Comparison of ENCODE assay signal across 16 mouse cellular contexts in the genomic region with DNA sequence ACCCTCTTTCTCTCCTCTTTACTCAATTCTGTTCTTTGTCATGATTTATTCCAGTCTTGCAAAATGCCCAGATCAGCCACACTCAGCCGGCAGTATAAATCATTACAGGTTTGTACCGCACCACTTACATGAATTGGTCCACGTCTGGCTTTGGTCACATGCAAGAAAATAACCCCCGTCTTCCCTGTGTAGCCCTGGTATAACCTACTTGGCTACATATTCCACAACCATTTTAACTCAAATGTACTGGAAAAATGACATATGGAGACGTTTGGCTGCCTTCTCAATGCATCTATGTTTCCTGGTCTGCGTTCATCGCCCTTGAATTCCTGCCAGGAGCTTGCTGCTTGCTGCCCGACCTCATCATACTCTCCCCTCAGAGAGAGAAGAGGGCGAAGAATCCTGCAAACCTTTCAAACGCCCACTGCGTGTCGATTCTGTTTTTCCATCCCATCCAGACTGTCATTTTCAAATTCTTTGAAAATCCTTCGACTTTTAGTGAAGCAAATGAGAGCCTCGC. TPM values are rescaled to one million over a fixed set of nuclear protein-coding genes. Genes with fewer than 3 reads are reported as not detected.
DNase-seq lines count a peak whose midpoint lies in the region; ATAC-seq lines count a peak whose summit lies in the region.
"Had no signal": no experiment of that assay in that cellular context is flagged by ENCODE, and none has a peak within 500 bp of the region (broad histone marks: within the 10 kb centered on the region; RNA-seq: fewer than 3 reads in every experiment).

No protein-coding gene starts in this region.

- no peak for ATAC-seq in forebrain, embryonic 14.5 days
- no peak for ATAC-seq in forebrain, embryonic 11.5 days (replicated peaks; ENCODE audit: low FRiP score)
- ATAC-seq in midbrain, embryonic 13.5 days = no peak
- ATAC-seq in midbrain, embryonic 15.5 days (replicated peaks) = no peak
- ATAC-seq in hindbrain, embryonic 16.5 days = no peak
- ATAC-seq in activated CD4-positive, CD25-positive, alpha-beta regulatory T cell, adult 4 months = no peak

- 59% methylated on average over 14 of the region's 14 CpGs for WGBS in forebrain, embryonic 14.5 days
- 85% methylated on average over 14 of the region's 14 CpGs for WGBS in forebrain, embryonic 11.5 days
- 78% methylated on average over 14 of the region's 14 CpGs for WGBS in midbrain, embryonic 13.5 days
- 73% methylated on average over 14 of the region's 14 CpGs for WGBS in midbrain, embryonic 15.5 days
- 49% methylated on average over 14 of the region's 14 CpGs for WGBS in hindbrain, embryonic 16.5 days

- peaks cover 9% of the 10 kb centered on the region; the same call in 1 of the 2 replicates for H3K4me1 ChIP-seq in forebrain, embryonic 14.5 days (ENCODE audit: control insufficient read depth, insufficient read depth, low read length)
- H3K4me1 ChIP-seq in forebrain, embryonic 11.5 days (replicated peaks; ENCODE audit: control insufficient read depth, insufficient read depth, low read length) = no peaks in the 10 kb centered on the region
- no peaks in the 10 kb centered on the region for H3K4me1 ChIP-seq in midbrain, embryonic 13.5 days (replicated peaks)
- H3K4me1 ChIP-seq in midbrain, embryonic 15.5 days = no peaks in the 10 kb centered on the region
- H3K4me1 ChIP-seq in hindbrain, embryonic 16.5 days (ENCODE audit: control insufficient read depth, insufficient read depth, low read depth, low read length) = peaks cover 6% of the 10 kb centered on the region
- H3K4me1 ChIP-seq: limb, embryonic 12.5 days had no signal

- DNase-seq in forebrain, embryonic 14.5 days (ENCODE audit: low spot score) = peak; percentile 67
- DNase-seq in forebrain, embryonic 11.5 days (ENCODE audit: low spot score) = no peak
- DNase-seq in cerebellum, adult 8-10 months = peak; percentile 25
- DNase-seq in right cerebral cortex, postnatal 25 days = no peak
- DNase-seq: B cell, adult 2 months; gastrocnemius, postnatal 36 days; heart, postnatal 14 days; kidney, adult 9 months; midbrain, embryonic 14.5 days; thymus, postnatal 14 days had no signal

- H3K27me3 ChIP-seq in forebrain, embryonic 14.5 days (replicated peaks; ENCODE audit: control insufficient read depth, insufficient read depth, low read length) = no peaks in the 10 kb centered on the region
- H3K27me3 ChIP-seq in forebrain, embryonic 11.5 days (ENCODE audit: control insufficient read depth, insufficient read depth, low read length) = no peaks in the 10 kb centered on the region
- no peaks in the 10 kb centered on the region for H3K27me3 ChIP-seq in midbrain, embryonic 13.5 days
- H3K27me3 ChIP-seq in midbrain, embryonic 15.5 days (replicated peaks) = no peaks in the 10 kb centered on the region
- no peaks in the 10 kb centered on the region for H3K27me3 ChIP-seq in hindbrain, embryonic 16.5 days (replicated peaks; ENCODE audit: control insufficient read depth, insufficient read depth, low read length)

- H3K36me3 ChIP-seq in forebrain, embryonic 14.5 days (ENCODE audit: control insufficient read depth, insufficient read depth, low read length) = no peaks in the 10 kb centered on the region
- H3K36me3 ChIP-seq in forebrain, embryonic 11.5 days (ENCODE audit: control insufficient read depth, insufficient read depth, low read length) = no peaks in the 10 kb centered on the region
- H3K36me3 ChIP-seq in midbrain, embryonic 13.5 days = no peaks in the 10 kb centered on the region
- no peaks in the 10 kb centered on the region for H3K36me3 ChIP-seq in midbrain, embryonic 15.5 days (replicated peaks)
- H3K36me3 ChIP-seq in hindbrain, embryonic 16.5 days (ENCODE audit: control insufficient read depth, insufficient read depth, low read length) = no peaks in the 10 kb centered on the region
- H3K36me3 ChIP-seq: G1E; limb, embryonic 12.5 days had no signal

- no peak overlapping the region for H3K9ac ChIP-seq in forebrain, embryonic 14.5 days (ENCODE audit: low read length)
- no peak overlapping the region for H3K9ac ChIP-seq in forebrain, embryonic 11.5 days (ENCODE audit: low read length)
- no peak overlapping the region for H3K9ac ChIP-seq in midbrain, embryonic 13.5 days (replicated peaks)
- no peak overlapping the region for H3K9ac ChIP-seq in midbrain, embryonic 15.5 days
- no peak overlapping the region for H3K9ac ChIP-seq in hindbrain, embryonic 16.5 days (ENCODE audit: low read depth, low read length)
- H3K9ac ChIP-seq: limb, embryonic 12.5 days had no signal

- H3K4me2 ChIP-seq in forebrain, embryonic 14.5 days (ENCODE audit: low read length) = no peak overlapping the region
- H3K4me2 ChIP-seq in forebrain, embryonic 11.5 days (ENCODE audit: low read depth, low read length, severe bottlenecking) = no peak overlapping the region
- H3K4me2 ChIP-seq in midbrain, embryonic 13.5 days (replicated peaks) = no peak overlapping the region
- no peak overlapping the region for H3K4me2 ChIP-seq in midbrain, embryonic 15.5 days
- no peak overlapping the region for H3K4me2 ChIP-seq in hindbrain, embryonic 16.5 days (ENCODE audit: low read length)
- H3K4me2 ChIP-seq: limb, embryonic 12.5 days had no signal

- H3K27ac ChIP-seq in forebrain, embryonic 14.5 days (ENCODE audit: low read depth, low read length) = peak overlapping the region; percentile 40; the same call in 1 of the 2 replicates
- no peak overlapping the region for H3K27ac ChIP-seq in forebrain, embryonic 11.5 days (ENCODE audit: low read depth, low read length)
- 0 out of 2 replicates have a peak overlapping the region, but pooled peaks have one; percentile 14 for H3K27ac ChIP-seq in midbrain, embryonic 13.5 days
- no peak overlapping the region for H3K27ac ChIP-seq in midbrain, embryonic 15.5 days
- H3K27ac ChIP-seq in hindbrain, embryonic 16.5 days (ENCODE audit: low read depth, low read length) = peak overlapping the region; percentile 13; the same call in 1 of the 2 replicates
- H3K27ac ChIP-seq: limb, embryonic 12.5 days had no signal

- H3K4me3 ChIP-seq in forebrain, embryonic 14.5 days (ENCODE audit: low read depth, low read length) = no peak overlapping the region
- H3K4me3 ChIP-seq in forebrain, embryonic 11.5 days (ENCODE audit: low read depth, low read length) = no peak overlapping the region
- H3K4me3 ChIP-seq in midbrain, embryonic 13.5 days (replicated peaks) = no peak overlapping the region
- H3K4me3 ChIP-seq in midbrain, embryonic 15.5 days = no peak overlapping the region
- H3K4me3 ChIP-seq in hindbrain, embryonic 16.5 days (ENCODE audit: low read length) = no peak overlapping the region
- H3K4me3 ChIP-seq: limb, embryonic 12.5 days had no signal

- no peaks in the 10 kb centered on the region for H3K9me3 ChIP-seq in forebrain, embryonic 14.5 days (replicated peaks; ENCODE audit: control insufficient read depth, low read length)
- no peaks in the 10 kb centered on the region for H3K9me3 ChIP-seq in forebrain, embryonic 11.5 days (ENCODE audit: control insufficient read depth, low read length)
- H3K9me3 ChIP-seq in midbrain, embryonic 13.5 days = no peaks in the 10 kb centered on the region
- H3K9me3 ChIP-seq in midbrain, embryonic 15.5 days = no peaks in the 10 kb centered on the region
- no peaks in the 10 kb centered on the region for H3K9me3 ChIP-seq in hindbrain, embryonic 16.5 days (ENCODE audit: control insufficient read depth, low read length)
- H3K9me3 ChIP-seq: limb, embryonic 12.5 days had no signal

RNA-seq across cellular contexts. Expression of gene Adgrd1, which starts 24.7 kb away (rescaled TPM):
- polyA plus RNA-seq in forebrain, embryonic 14.5 days (2014; fragmentation: Nextera tagmentation; extraction: Ambion mirVana) = 0.12 and 0.15 TPM in 2 replicates
- not detected in 2 replicates for polyA plus RNA-seq in forebrain, embryonic 11.5 days (2014; fragmentation: Nextera tagmentation; extraction: Ambion mirVana)
- polyA plus RNA-seq in midbrain, embryonic 13.5 days (2015; fragmentation: Nextera tagmentation; extraction: Ambion mirVana) = 0.12 and 0.15 TPM in 2 replicates
- polyA plus RNA-seq in midbrain, embryonic 15.5 days (2015; fragmentation: Nextera tagmentation; extraction: Ambion mirVana) = 0.18 and 0.26 TPM in 2 replicates
- polyA plus RNA-seq in hindbrain, embryonic 16.5 days (2015; fragmentation: Nextera tagmentation; extraction: Ambion mirVana) = 0.14 and 0.21 TPM in 2 replicates
- polyA plus RNA-seq in activated CD4-positive, CD25-positive, alpha-beta regulatory T cell, adult 4 months (2017; shearing (Covaris generic)) = under 1 TPM; 0.62 to 0.88 TPM
- polyA plus RNA-seq: G1E; limb, embryonic 12.5 days had no signal

RNA-seq across cellular contexts. Expression of gene Ran, which starts 52.0 kb away (rescaled TPM):
- polyA plus RNA-seq in forebrain, embryonic 14.5 days (2014; fragmentation: Nextera tagmentation; extraction: Ambion mirVana) = 595 and 632 TPM in 2 replicates
- 917 and 946 TPM in 2 replicates for polyA plus RNA-seq in forebrain, embryonic 11.5 days (2014; fragmentation: Nextera tagmentation; extraction: Ambion mirVana)
- polyA plus RNA-seq in midbrain, embryonic 13.5 days (2015; fragmentation: Nextera tagmentation; extraction: Ambion mirVana) = 529 and 559 TPM in 2 replicates
- polyA plus RNA-seq in midbrain, embryonic 15.5 days (2015; fragmentation: Nextera tagmentation; extraction: Ambion mirVana) = 342 and 346 TPM in 2 replicates
- polyA plus RNA-seq in hindbrain, embryonic 16.5 days (2015; fragmentation: Nextera tagmentation; extraction: Ambion mirVana) = 326 and 333 TPM in 2 replicates
- 100 to 1,000 TPM; 320 to 324 TPM for polyA plus RNA-seq in activated CD4-positive, CD25-positive, alpha-beta regulatory T cell, adult 4 months (2017; shearing (Covaris generic))

Comparison
In these comparisons a context has a peak if more than half of its experiments do, and no peak if none do; other contexts are left out.
1. DNase-seq: peak in forebrain, embryonic 14.5 days (single experiment) and cerebellum, adult 8-10 months (single experiment); none in forebrain, embryonic 11.5 days (single experiment) and right cerebral cortex, postnatal 25 days (single experiment).
2. H3K27ac ChIP-seq: peak in forebrain, embryonic 14.5 days (single experiment), midbrain, embryonic 13.5 days (single experiment) and hindbrain, embryonic 16.5 days (single experiment); none in forebrain, embryonic 11.5 days (single experiment) and midbrain, embryonic 15.5 days (single experiment).